Mouse (Mus musculus) olfactory bulb, adult 2 months (tissue): ENCODE measurements around the gene Sorbs1.

Experiments used
- CTCF ChIP-seq: fragments of 200-500 bp; IDR thresholded peaks from 2 replicates; pipeline ENCODE4 v1.5.1; 2012; ENCODE audit warnings: low read depth, mild to moderate bottlenecking, low read length, moderate library complexity; ENCODE audit not compliant: insufficient read depth
- POLR2A ChIP-seq: fragments of 200-500 bp; IDR thresholded peaks from 2 replicates; pipeline ENCODE4 v1.6.1; 2012; ENCODE audit warnings: mild to moderate bottlenecking, low read depth, low read length, moderate library complexity; ENCODE audit not compliant: insufficient read depth

- no peak for TF ChIP-seq CTCF
- TF ChIP-seq POLR2A, result no peak
These were observed 9.9 kb upstream of the Sorbs1 start for GRCm38 (mm10) chr19:40523431-40524005.
